Mouse (Mus musculus) forebrain, embryonic 13.5 days (tissue): ENCODE results near the gene Trio. TPM values are rescaled to one million over a fixed set of nuclear protein-coding genes. Genes with fewer than 3 reads are reported as not detected.

Experiments used
- ATAC-seq: fragments of 200-750 bp; cut with Nextera tagmentation; 2 replicates; pipeline ENCODE4 v1.8.0; 2017
- H3K27ac ChIP-seq: fragments of 300-500 bp; sonication (generic); 2 replicates; pipeline ENCODE4 v1.5.1; 2015; ENCODE audit warnings: inconsistent platforms, mild to moderate bottlenecking, moderate library complexity
- H3K27me3 ChIP-seq: fragments of 300-500 bp; sonication (generic); 2 replicates; pipeline ENCODE4 v1.6.1; 2015; ENCODE audit warnings: mild to moderate bottlenecking, inconsistent platforms
- H3K36me3 ChIP-seq: fragments of 300-500 bp; sonication (generic); 2 replicates; pipeline ENCODE4 v1.6.1; 2015; ENCODE audit warnings: mild to moderate bottlenecking, inconsistent platforms; ENCODE audit not compliant: poor library complexity, severe bottlenecking
- H3K4me1 ChIP-seq: fragments of 300-500 bp; sonication (generic); 2 replicates; pipeline ENCODE4 v1.6.1; 2015; ENCODE audit warnings: inconsistent platforms
- H3K4me2 ChIP-seq: fragments of 300-500 bp; sonication (generic); 2 replicates; pipeline ENCODE4 v1.6.1; 2015; ENCODE audit warnings: inconsistent platforms, mild to moderate bottlenecking, moderate library complexity
- H3K4me3 ChIP-seq: fragments of 300-500 bp; sonication (generic); 2 replicates; pipeline ENCODE4 v1.5.1; 2015; ENCODE audit warnings: mild to moderate bottlenecking, inconsistent platforms
- H3K9ac ChIP-seq: fragments of 300-500 bp; sonication (generic); 2 replicates; pipeline ENCODE4 v1.6.1; 2015; ENCODE audit warnings: mild to moderate bottlenecking, inconsistent platforms
- H3K9me3 ChIP-seq: fragments of 300-500 bp; sonication (generic); replicated peaks from 2 replicates; pipeline ENCODE4 v1.6.1; 2016; ENCODE audit warnings: inconsistent platforms
- WGBS: fragments of 180-500 bp; shearing (Covaris S2); methylation state at CpG from one replicate; pipeline ENCODE4 v1.1.7; 2015; 5-methylcytosine and 5-hydroxymethylcytosine counted together
- polyA plus RNA-seq: library from polyadenylated mRNA; unstranded; fragments of >200 nt; fragmentation: Nextera tagmentation; extraction: Ambion mirVana; gene quantifications from 2 replicates; pipeline ENCODE4 v1.2.1, GENCODE M21; 2015

The Trio gene
- polyA plus RNA-seq, 1 experiment from 2014 or later, result 36.0 TPM

- no peak overlapping the region for H3K4me2 ChIP-seq
- H3K9ac ChIP-seq, result peak overlapping the region; percentile 35; the same call in 1 of the 2 replicates
- ATAC-seq, result no peak
- H3K27ac ChIP-seq, result no peak overlapping the region
- peaks cover 90% of the 10 kb centered on the region for H3K4me1 ChIP-seq
- WGBS, result 20% methylated on average over 8 of the region's 8 CpGs
- peaks cover 6% of the 10 kb centered on the region; the same call in 1 of the 2 replicates for H3K36me3 ChIP-seq
- no peaks in the 10 kb centered on the region for H3K9me3 ChIP-seq
- no peak overlapping the region for H3K4me3 ChIP-seq
- no peaks in the 10 kb centered on the region for H3K27me3 ChIP-seq
Observed at GRCm38 (mm10) chr15:27998621-27999359, 26.9 kb downstream of the Trio start.

DNA sequence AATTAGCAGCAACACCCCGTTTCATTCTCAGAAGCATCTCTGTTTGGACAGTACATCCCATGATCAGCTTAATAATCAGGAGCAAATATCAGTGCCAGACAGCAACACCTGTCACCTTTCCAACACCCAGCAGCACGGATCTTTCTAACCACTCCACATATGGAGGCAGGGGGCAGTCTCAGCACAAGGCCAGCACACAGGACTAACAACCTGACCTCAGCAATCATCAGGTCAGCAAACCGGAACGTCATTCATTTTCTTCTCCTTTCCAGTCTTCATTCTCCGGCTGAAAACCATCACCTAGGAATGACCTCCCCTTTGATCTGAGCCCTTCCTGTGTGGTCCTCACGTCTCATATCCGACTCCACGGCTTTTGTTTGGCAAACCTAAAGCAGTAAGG lies 27.7 kb downstream of the Trio start:
- H3K4me1 ChIP-seq, result peaks cover 90% of the 10 kb centered on the region

DNA sequence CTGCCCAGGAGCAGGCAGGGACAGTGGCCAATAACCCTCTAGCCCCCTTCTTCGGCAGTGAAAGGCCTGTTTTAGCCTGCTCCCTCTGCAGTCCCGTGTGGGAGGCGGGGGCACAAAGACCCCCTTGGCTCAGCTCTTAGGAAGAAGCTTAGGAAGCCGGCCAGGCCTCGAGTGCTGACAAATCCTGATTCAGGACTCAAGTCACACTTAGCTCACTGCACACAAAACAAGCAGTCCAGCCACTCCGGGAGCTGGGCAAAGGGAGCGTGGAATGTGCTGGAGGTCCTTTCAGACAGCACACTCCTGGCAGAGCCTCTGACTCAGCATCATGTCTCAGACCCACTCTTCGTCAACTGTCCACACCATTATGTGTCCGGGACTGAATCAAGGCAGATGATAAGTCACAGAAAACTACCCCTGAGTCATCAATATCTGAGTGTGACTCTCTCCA lies 28.2 kb downstream of the Trio start:
- Histone ChIP-seq H3K4me2 (no peak overlapping the region), H3K4me3 (no peak overlapping the region), H3K27me3 (no peaks in the 10 kb centered on the region), H3K27ac (no peak overlapping the region), H3K9me3 (no peaks in the 10 kb centered on the region), H3K4me1 (peaks cover 90% of the 10 kb centered on the region), H3K36me3 (peaks cover 6% of the 10 kb centered on the region; the same call in 1 of the 2 replicates), H3K9ac (no peak overlapping the region)
- peak; percentile 77 for ATAC-seq
- 19% methylated on average over 9 of the region's 9 CpGs for WGBS

More for the DNA sequence above, 27.7 kb downstream of the Trio start:
- no peaks in the 10 kb centered on the region for H3K9me3 ChIP-seq
- no peak overlapping the region for H3K4me3 ChIP-seq
- no peak for ATAC-seq
- H3K9ac ChIP-seq, result 0 out of 2 replicates have a peak overlapping the region, but pooled peaks have one; percentile 16
- no peak overlapping the region for H3K4me2 ChIP-seq
- no peak overlapping the region for H3K27ac ChIP-seq
- no peaks in the 10 kb centered on the region for H3K27me3 ChIP-seq
- 10% methylated on average over 8 of the region's 8 CpGs for WGBS
- H3K36me3 ChIP-seq, result peaks cover 6% of the 10 kb centered on the region; the same call in 1 of the 2 replicates

GRCm38 (mm10) chr15:27996750-27997149 lies 28.9 kb downstream of the Trio start:
- no peak overlapping the region for H3K4me3 ChIP-seq
- no peak overlapping the region for H3K4me2 ChIP-seq
- peaks cover 86% of the 10 kb centered on the region for H3K4me1 ChIP-seq
- 83% methylated on average over 4 of the region's 4 CpGs for WGBS
- no peaks in the 10 kb centered on the region for H3K9me3 ChIP-seq
- H3K27me3 ChIP-seq, result no peaks in the 10 kb centered on the region
- H3K9ac ChIP-seq, result no peak overlapping the region
- no peak overlapping the region for H3K27ac ChIP-seq
- H3K36me3 ChIP-seq, result peaks cover 6% of the 10 kb centered on the region; the same call in 1 of the 2 replicates
- no peak for ATAC-seq

DNA sequence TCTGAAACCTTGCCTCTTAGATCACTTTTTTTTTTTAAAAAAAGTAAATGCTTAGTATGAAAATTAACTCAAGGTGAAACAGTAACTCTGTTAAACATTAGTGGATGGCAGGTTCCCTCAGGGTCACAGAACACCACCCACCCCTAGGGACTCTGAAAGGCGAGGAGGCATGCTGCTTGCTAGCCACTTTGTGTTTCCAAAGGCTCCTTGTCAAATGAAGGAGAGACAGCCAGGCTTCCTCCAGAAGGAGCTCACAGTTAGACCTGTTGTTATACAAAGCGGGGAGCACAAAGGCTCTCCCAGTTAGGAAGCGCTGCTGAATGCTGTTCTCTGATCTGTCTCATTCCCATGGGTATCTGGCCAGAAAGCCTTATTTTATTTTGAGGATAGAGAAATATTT lies 30.2 kb downstream of the Trio start:
- Histone ChIP-seq H3K9me3 (no peaks in the 10 kb centered on the region), H3K4me1 (peaks cover 77% of the 10 kb centered on the region), H3K9ac (no peak overlapping the region), H3K4me3 (no peak overlapping the region), H3K36me3 (peaks cover 6% of the 10 kb centered on the region; the same call in 1 of the 2 replicates), H3K27me3 (no peaks in the 10 kb centered on the region), H3K27ac (no peak overlapping the region), H3K4me2 (no peak overlapping the region)
- 7% methylated on average over 3 of the region's 3 CpGs for WGBS
- no peak for ATAC-seq

- H3K4me2 ChIP-seq, result no peak overlapping the region
- 25% methylated on average over 13 of the region's 13 CpGs for WGBS
- ATAC-seq, result no peak
- H3K4me1 ChIP-seq, result peaks cover 78% of the 10 kb centered on the region
- H3K27me3 ChIP-seq, result no peaks in the 10 kb centered on the region
- no peaks in the 10 kb centered on the region for H3K9me3 ChIP-seq
- 0 out of 2 replicates have a peak overlapping the region, but pooled peaks have one; percentile 8 for H3K9ac ChIP-seq
- H3K4me3 ChIP-seq, result no peak overlapping the region
- no peak overlapping the region for H3K27ac ChIP-seq
- H3K36me3 ChIP-seq, result peaks cover 6% of the 10 kb centered on the region; the same call in 1 of the 2 replicates
Observed at GRCm38 (mm10) chr15:27994870-27995269, 30.8 kb downstream of the Trio start.

DNA sequence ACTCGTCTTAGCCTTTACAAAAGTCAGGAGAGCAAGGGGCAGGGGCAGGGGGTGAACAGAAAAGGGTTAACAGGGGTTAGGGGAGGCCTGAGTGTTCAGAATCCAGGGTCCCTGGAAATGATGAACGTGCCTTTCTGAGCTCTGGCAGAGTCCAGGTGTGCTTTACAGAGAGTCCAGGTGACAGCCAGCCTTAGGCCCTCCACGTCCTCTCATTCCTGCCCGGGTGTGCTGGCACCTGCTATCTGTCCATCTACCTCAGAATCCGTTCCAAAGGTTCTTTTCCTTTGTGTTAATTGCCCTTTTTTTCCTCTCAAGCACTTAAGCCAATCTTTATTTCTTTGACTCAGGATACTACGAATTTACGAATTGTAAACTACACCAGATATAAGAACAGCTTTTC lies 32.1 kb downstream of the Trio start:
- Histone ChIP-seq H3K4me1 (peaks cover 74% of the 10 kb centered on the region), H3K9me3 (no peaks in the 10 kb centered on the region), H3K4me3 (no peak overlapping the region), H3K4me2 (no peak overlapping the region), H3K36me3 (peaks cover 6% of the 10 kb centered on the region; the same call in 1 of the 2 replicates), H3K27ac (no peak overlapping the region), H3K9ac (no peak overlapping the region), H3K27me3 (no peaks in the 10 kb centered on the region)
- 78% methylated on average over 7 of the region's 7 CpGs for WGBS
- ATAC-seq, result no peak

DNA sequence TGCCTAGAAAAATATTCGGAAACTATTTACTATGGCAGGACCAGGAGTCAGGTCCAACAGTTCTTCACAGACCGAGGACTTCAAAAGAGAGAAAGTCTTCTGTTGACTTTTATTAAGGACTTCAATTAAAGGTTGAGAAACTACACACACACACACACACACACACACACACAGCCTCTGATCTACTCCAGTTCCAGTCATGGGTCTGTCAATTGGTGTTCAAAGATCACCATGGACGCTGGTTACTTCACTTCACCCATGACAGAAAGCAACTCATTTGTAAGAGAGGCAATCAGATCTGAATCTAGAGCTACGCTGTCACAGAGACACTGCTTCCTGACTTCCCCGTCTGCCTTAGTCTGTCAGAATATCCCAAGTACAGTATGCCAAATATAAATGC lies 33.1 kb downstream of the Trio start:
- 68% methylated on average over 5 of the region's 5 CpGs for WGBS
- peaks cover 74% of the 10 kb centered on the region for H3K4me1 ChIP-seq
- H3K9ac ChIP-seq, result no peak overlapping the region
- H3K27me3 ChIP-seq, result no peaks in the 10 kb centered on the region
- no peak overlapping the region for H3K4me2 ChIP-seq
- H3K27ac ChIP-seq, result no peak overlapping the region
- no peak overlapping the region for H3K4me3 ChIP-seq
- no peak for ATAC-seq
- peaks cover 6% of the 10 kb centered on the region; the same call in 1 of the 2 replicates for H3K36me3 ChIP-seq
- H3K9me3 ChIP-seq, result no peaks in the 10 kb centered on the region

- H3K27me3 ChIP-seq, result no peaks in the 10 kb centered on the region
- no peak overlapping the region for H3K4me2 ChIP-seq
- H3K4me1 ChIP-seq, result peaks cover 73% of the 10 kb centered on the region
- WGBS, result 71% methylated on average over 6 of the region's 6 CpGs
- H3K36me3 ChIP-seq, result peaks cover 6% of the 10 kb centered on the region; the same call in 1 of the 2 replicates
- no peak for ATAC-seq
- no peak overlapping the region for H3K27ac ChIP-seq
- no peak overlapping the region for H3K4me3 ChIP-seq
- no peak overlapping the region for H3K9ac ChIP-seq
- H3K9me3 ChIP-seq, result no peaks in the 10 kb centered on the region
Observed at GRCm38 (mm10) chr15:27991892-27992593, 33.6 kb downstream of the Trio start.

DNA sequence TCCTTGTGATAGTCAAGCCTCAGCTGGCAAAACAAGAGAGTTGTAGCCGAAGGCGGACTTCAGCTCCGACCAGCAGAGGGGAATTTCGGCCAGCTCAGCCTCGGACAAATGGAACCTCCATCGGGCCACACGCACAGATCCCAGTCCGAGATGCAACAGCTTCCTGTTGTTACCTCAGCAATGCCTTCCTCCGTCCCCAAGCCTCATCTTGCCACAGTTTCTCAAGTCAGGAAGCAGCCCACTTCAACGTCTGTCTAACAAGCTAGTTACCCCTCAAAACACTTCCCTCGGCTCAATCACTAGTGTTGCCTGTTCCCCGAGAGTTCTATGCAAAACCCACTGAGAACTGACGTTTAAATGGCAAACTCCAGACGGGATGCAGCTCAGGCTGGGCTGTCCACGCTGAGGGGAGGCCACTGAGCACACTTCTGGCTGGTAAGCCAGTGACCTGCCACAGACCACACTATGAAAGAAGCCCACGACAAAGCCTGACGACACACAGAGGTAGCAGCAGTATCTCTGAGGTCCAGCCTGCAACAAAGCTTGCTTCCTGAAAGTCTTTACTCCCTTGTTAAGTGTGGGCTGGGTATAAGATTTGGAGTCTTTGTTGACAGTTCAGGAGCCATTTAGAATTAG lies 34.5 kb downstream of the Trio start:
- H3K4me2 ChIP-seq, result no peak overlapping the region
- H3K36me3 ChIP-seq, result peaks cover 2% of the 10 kb centered on the region; the same call in 1 of the 2 replicates
- no peaks in the 10 kb centered on the region for H3K9me3 ChIP-seq
- H3K4me3 ChIP-seq, result no peak overlapping the region
- H3K27me3 ChIP-seq, result no peaks in the 10 kb centered on the region
- H3K4me1 ChIP-seq, result peaks cover 68% of the 10 kb centered on the region
- H3K27ac ChIP-seq, result no peak overlapping the region
- ATAC-seq, result no peak
- H3K9ac ChIP-seq, result no peak overlapping the region
- 87% methylated on average over 17 of the region's 17 CpGs for WGBS

DNA sequence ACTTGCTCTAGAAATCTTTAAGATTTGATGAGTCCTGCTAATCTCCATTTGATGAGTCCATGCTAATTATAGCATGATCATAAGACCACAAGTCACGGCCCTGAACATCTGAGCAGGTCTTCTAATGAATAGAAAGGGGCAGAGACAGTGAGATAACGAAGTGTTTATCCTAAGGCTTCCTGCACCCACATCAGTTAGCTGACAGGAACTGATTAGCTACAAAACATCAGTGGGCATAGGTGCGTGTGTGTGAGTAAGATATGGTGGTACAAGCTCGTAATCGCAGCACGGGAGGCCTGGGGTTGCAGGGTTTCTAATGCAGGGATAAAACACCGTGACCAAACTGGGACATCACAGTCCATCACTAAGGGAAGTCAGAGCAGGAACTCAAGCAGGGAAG lies 37.7 kb downstream of the Trio start:
- H3K27ac ChIP-seq, result no peak overlapping the region
- no peak overlapping the region for H3K4me3 ChIP-seq
- no peak for ATAC-seq
- WGBS, result 48% methylated on average over 7 of the region's 7 CpGs
- no peaks in the 10 kb centered on the region for H3K9me3 ChIP-seq
- no peaks in the 10 kb centered on the region for H3K27me3 ChIP-seq
- H3K4me1 ChIP-seq, result peaks cover 49% of the 10 kb centered on the region
- no peak overlapping the region for H3K9ac ChIP-seq
- no peak overlapping the region for H3K4me2 ChIP-seq
- no peaks in the 10 kb centered on the region for H3K36me3 ChIP-seq

DNA sequence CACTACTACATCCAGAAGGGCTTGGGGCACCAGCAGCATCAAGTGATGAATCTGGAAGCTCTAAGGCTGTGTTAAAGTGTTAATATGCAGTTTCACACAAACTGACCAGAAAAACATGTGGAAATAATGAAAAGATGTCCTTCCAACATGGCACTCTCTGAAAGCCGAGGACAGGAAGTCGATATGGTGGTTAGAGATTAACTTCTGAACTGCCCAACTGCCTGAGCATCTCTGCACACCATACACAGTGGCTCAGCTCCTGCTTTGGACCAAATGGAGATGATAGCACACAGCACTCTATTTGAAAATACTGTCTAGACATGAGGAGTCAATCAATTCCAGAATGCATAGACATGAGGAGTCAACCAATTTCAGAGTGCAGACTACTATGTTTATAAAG lies 40.8 kb downstream of the Trio start:
- Histone ChIP-seq H3K36me3 (no peaks in the 10 kb centered on the region), H3K9me3 (no peaks in the 10 kb centered on the region), H3K4me3 (no peak overlapping the region), H3K4me2 (no peak overlapping the region), H3K9ac (no peak overlapping the region), H3K27ac (no peak overlapping the region), H3K4me1 (peaks cover 51% of the 10 kb centered on the region), H3K27me3 (no peaks in the 10 kb centered on the region)
- ATAC-seq, result no peak
- WGBS, result 92% methylated on average over 2 of the region's 2 CpGs
